Mouse (Mus musculus): Measurements from ENCODE around the gene Ogfod3.

- TF ChIP-seq CTCF (IDR thresholded peaks at IDR 0.05) (no peak), EP300 (IDR thresholded peaks at IDR 0.05) (no peak)
Measured at GRCm38 (mm10) chr11:121134600-121134999, 69.9 kb downstream of the Ogfod3 start.

Measured in lung, postnatal 0 days (tissue).